Mouse (Mus musculus) hindbrain, embryonic 13.5 days (tissue): Measurements from ENCODE around the gene Iqschfp. TPM values are rescaled to one million over a fixed set of nuclear protein-coding genes. Genes with fewer than 3 reads are reported as not detected.

Experiments
- ATAC-seq: fragments of 200-750 bp; cut with Nextera tagmentation; 2 replicates; pipeline ENCODE4 v1.8.0; 2017; ENCODE audit warnings: moderate TSS enrichment; ENCODE audit not compliant: low FRiP score
- H3K27ac ChIP-seq: fragments of 300-500 bp; sonication (generic); 2 replicates; pipeline ENCODE4 v1.5.1; 2015; ENCODE audit warnings: inconsistent platforms, mild to moderate bottlenecking, moderate library complexity
- H3K27me3 ChIP-seq: fragments of 300-500 bp; sonication (generic); 2 replicates; pipeline ENCODE4 v1.6.1; 2015; ENCODE audit warnings: mild to moderate bottlenecking, inconsistent platforms
- H3K36me3 ChIP-seq: fragments of 300-500 bp; sonication (generic); 2 replicates; pipeline ENCODE4 v1.6.1; 2015; ENCODE audit warnings: mild to moderate bottlenecking, inconsistent platforms
- H3K4me1 ChIP-seq: fragments of 300-500 bp; sonication (generic); replicated peaks from 2 replicates; pipeline ENCODE4 v1.6.1; 2015; ENCODE audit warnings: inconsistent platforms
- H3K4me2 ChIP-seq: fragments of 300-500 bp; sonication (generic); 2 replicates; pipeline ENCODE4 v1.6.1; 2015; ENCODE audit warnings: inconsistent platforms, mild to moderate bottlenecking, moderate library complexity
- H3K4me3 ChIP-seq: fragments of 300-500 bp; sonication (generic); 2 replicates; pipeline ENCODE4 v1.5.1; 2015; ENCODE audit warnings: mild to moderate bottlenecking, inconsistent platforms
- H3K9ac ChIP-seq: fragments of 300-500 bp; sonication (generic); 2 replicates; pipeline ENCODE4 v1.6.1; 2015; ENCODE audit warnings: mild to moderate bottlenecking, inconsistent platforms
- H3K9me3 ChIP-seq: fragments of 300-500 bp; sonication (generic); 2 replicates; pipeline ENCODE4 v1.6.1; 2016; ENCODE audit warnings: inconsistent platforms
- WGBS: fragments of 180-500 bp; shearing (Covaris S2); methylation state at CpG from one replicate; pipeline ENCODE4 v1.1.7; 2015; 5-methylcytosine and 5-hydroxymethylcytosine counted together
- polyA plus RNA-seq: library from polyadenylated mRNA; unstranded; fragments of >200 nt; fragmentation: Nextera tagmentation; extraction: Ambion mirVana; gene quantifications from 2 replicates; pipeline ENCODE4 v1.2.1, GENCODE M21; 2015

Gene Iqschfp
- polyA plus RNA-seq, 1 experiment from 2014 or later = 3.4 TPM

DNA sequence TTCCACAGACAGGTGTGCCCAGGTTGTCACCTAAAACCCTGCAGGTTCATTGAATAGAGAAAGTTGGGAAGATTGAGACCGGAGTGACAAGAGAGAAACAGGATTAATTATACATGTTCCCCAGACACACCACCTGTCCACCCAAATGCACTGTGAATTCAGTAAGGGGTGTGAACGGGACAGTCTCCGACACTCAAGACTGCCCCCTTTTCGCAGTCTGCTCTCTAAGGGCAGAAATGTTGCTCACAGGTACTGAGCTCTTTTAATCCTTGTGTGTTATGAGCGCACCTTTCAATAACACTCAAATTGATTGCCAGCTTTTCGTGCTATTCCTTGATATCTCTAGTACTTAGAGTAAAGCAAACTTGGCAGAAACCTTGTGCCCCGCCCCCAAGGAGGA is 460.9 kb downstream of the Iqschfp start:
- Histone ChIP-seq H3K36me3 (no peaks in the 10 kb centered on the region), H3K27ac (no peak overlapping the region), H3K4me2 (no peak overlapping the region), H3K4me1 (peaks cover 12% of the 10 kb centered on the region), H3K9me3 (peaks cover 5% of the 10 kb centered on the region), H3K9ac (no peak overlapping the region), H3K27me3 (no peaks in the 10 kb centered on the region), H3K4me3 (no peak overlapping the region)
- WGBS = 92% methylated on average over 7 of the region's 7 CpGs
- ATAC-seq = no peak

GRCm38 (mm10) chr3:68353492-68353891 is 461.5 kb downstream of the Iqschfp start:
- no peak for ATAC-seq
- H3K9ac ChIP-seq = no peak overlapping the region
- WGBS = 70% methylated on average over 3 of the region's 3 CpGs

DNA sequence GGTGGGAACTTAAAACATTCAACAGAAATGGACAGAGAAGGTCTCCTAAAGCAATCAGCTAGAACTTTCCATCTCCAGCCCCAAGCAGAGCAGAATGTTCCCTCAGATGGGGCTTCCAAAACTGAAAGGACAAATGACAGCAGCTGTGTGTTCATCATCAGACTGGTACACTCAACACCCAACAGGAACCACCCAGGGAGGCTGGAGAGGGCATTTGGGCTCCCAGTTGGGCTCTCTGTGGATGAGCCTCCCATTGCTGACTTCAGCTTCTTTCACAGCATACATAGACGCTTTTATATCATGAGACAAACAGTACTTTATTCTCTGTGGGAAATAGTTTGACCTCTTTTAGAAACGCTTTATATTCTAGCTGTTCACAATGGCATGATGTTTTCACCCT is 464.5 kb downstream of the Iqschfp start:
- Histone ChIP-seq H3K9ac (no peak overlapping the region), H3K27me3 (no peaks in the 10 kb centered on the region), H3K4me3 (no peak overlapping the region), H3K4me2 (no peak overlapping the region), H3K36me3 (no peaks in the 10 kb centered on the region), H3K27ac (no peak overlapping the region), H3K4me1 (no peaks in the 10 kb centered on the region; the same call in 1 of the 2 replicates), H3K9me3 (peaks cover 5% of the 10 kb centered on the region)
- no peak for ATAC-seq
- whole genome bisulfite sequencing = 78% methylated on average over 2 of the region's 2 CpGs

More at GRCm38 (mm10) chr3:68353492-68353891, 461.5 kb downstream of the Iqschfp start:
- Histone ChIP-seq H3K36me3 (no peaks in the 10 kb centered on the region), H3K4me3 (no peak overlapping the region), H3K27me3 (no peaks in the 10 kb centered on the region), H3K27ac (no peak overlapping the region), H3K4me2 (no peak overlapping the region), H3K9me3 (peaks cover 5% of the 10 kb centered on the region), H3K4me1 (peaks cover 12% of the 10 kb centered on the region)

DNA sequence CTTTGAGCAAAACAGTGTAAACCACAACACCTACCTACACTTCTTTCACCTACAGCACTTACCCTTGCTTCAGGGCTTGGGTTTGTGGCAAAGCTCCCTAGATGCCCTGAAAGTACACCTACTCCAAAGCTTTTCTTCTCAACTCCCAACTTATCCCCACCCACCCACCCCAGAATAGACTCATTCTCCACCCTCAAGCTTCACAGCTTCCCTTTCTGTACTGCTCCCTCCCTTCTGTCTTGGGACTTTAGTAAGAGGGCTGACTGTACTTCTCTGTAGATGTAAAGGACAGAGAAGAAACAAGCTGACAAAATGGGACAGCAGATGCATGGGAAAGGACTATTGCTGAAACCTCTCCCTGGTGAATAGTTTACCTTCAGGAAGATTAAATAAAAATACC is 476.0 kb downstream of the Iqschfp start:
- Histone ChIP-seq H3K4me3 (no peak overlapping the region), H3K9ac (no peak overlapping the region), H3K9me3 (no peaks in the 10 kb centered on the region), H3K27me3 (no peaks in the 10 kb centered on the region), H3K27ac (no peak overlapping the region), H3K36me3 (no peaks in the 10 kb centered on the region), H3K4me2 (no peak overlapping the region), H3K4me1 (no peaks in the 10 kb centered on the region)
- no peak for ATAC-seq

GRCm38 (mm10) chr3:68372925-68373324 is 480.9 kb downstream of the Iqschfp start:
- Histone ChIP-seq H3K9ac (no peak overlapping the region), H3K36me3 (no peaks in the 10 kb centered on the region), H3K27ac (no peak overlapping the region), H3K9me3 (no peaks in the 10 kb centered on the region), H3K4me2 (no peak overlapping the region), H3K4me3 (no peak overlapping the region), H3K4me1 (peaks cover 13% of the 10 kb centered on the region; the same call in 1 of the 2 replicates), H3K27me3 (no peaks in the 10 kb centered on the region)
- WGBS = 83% methylated on average over 1 of the region's 1 CpGs
- no peak for ATAC-seq

- Histone ChIP-seq H3K4me3 (no peak overlapping the region), H3K4me1 (peaks cover 13% of the 10 kb centered on the region; the same call in 1 of the 2 replicates), H3K27me3 (no peaks in the 10 kb centered on the region), H3K36me3 (no peaks in the 10 kb centered on the region), H3K9ac (no peak overlapping the region; the same call in 1 of the 2 replicates), H3K27ac (no peak overlapping the region), H3K4me2 (no peak overlapping the region), H3K9me3 (no peaks in the 10 kb centered on the region)
- ATAC-seq = no peak
- 49% methylated on average over 10 of the region's 10 CpGs for WGBS
These were observed 483.1 kb downstream of the Iqschfp start for GRCm38 (mm10) chr3:68375100-68375508.

GRCm38 (mm10) chr3:68377452-68378198 is 485.6 kb downstream of the Iqschfp start:
- Histone ChIP-seq H3K27me3 (no peaks in the 10 kb centered on the region), H3K4me2 (no peak overlapping the region), H3K36me3 (no peaks in the 10 kb centered on the region), H3K9ac (no peak overlapping the region), H3K9me3 (no peaks in the 10 kb centered on the region), H3K4me1 (peaks cover 13% of the 10 kb centered on the region; the same call in 1 of the 2 replicates), H3K4me3 (no peak overlapping the region), H3K27ac (no peak overlapping the region)
- 71% methylated on average over 7 of the region's 7 CpGs for WGBS
- no peak for ATAC-seq

GRCm38 (mm10) chr3:68378799-68379198 is 486.8 kb downstream of the Iqschfp start:
- Histone ChIP-seq H3K9ac (no peak overlapping the region), H3K4me3 (no peak overlapping the region), H3K27me3 (no peaks in the 10 kb centered on the region), H3K27ac (no peak overlapping the region), H3K4me1 (peaks cover 16% of the 10 kb centered on the region), H3K9me3 (no peaks in the 10 kb centered on the region), H3K36me3 (no peaks in the 10 kb centered on the region), H3K4me2 (no peak overlapping the region)
- WGBS = 76% methylated on average over 2 of the region's 2 CpGs
- no peak for ATAC-seq

GRCm38 (mm10) chr3:68379242-68379641 is 487.2 kb downstream of the Iqschfp start:
- Histone ChIP-seq H3K9ac (no peak overlapping the region), H3K27ac (no peak overlapping the region), H3K4me3 (no peak overlapping the region), H3K4me1 (peaks cover 17% of the 10 kb centered on the region), H3K9me3 (no peaks in the 10 kb centered on the region), H3K4me2 (no peak overlapping the region), H3K36me3 (no peaks in the 10 kb centered on the region), H3K27me3 (no peaks in the 10 kb centered on the region)
- ATAC-seq = no peak
- WGBS = 56% methylated on average over 7 of the region's 7 CpGs

- Histone ChIP-seq H3K36me3 (no peaks in the 10 kb centered on the region), H3K9ac (no peak overlapping the region), H3K27me3 (no peaks in the 10 kb centered on the region), H3K4me1 (peaks cover 3% of the 10 kb centered on the region; the same call in 1 of the 2 replicates), H3K27ac (no peak overlapping the region), H3K4me3 (no peak overlapping the region), H3K9me3 (no peaks in the 10 kb centered on the region), H3K4me2 (no peak overlapping the region)
- no peak for ATAC-seq
These were observed 491.6 kb downstream of the Iqschfp start for GRCm38 (mm10) chr3:68383672-68384071.

DNA sequence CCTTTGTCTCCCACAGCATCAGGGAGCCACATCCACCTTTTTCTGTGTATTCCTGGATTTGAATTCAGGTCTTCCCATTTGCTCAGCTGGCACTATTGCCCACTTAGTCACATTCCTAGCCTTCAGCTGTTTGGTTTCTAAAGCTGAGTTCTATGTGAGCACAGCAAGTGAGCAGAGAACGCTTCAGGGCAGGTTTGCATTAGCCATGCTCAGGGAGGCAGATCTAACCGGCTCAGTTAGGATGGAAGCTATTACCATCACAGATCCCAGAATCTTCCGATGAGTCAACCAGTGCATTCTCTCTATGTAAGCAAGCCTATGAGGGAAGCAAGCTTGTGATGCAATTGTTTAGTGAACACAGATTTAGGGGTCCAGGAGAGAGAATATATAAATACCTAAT is 493.5 kb downstream of the Iqschfp start:
- H3K9ac ChIP-seq = no peak overlapping the region

DNA sequence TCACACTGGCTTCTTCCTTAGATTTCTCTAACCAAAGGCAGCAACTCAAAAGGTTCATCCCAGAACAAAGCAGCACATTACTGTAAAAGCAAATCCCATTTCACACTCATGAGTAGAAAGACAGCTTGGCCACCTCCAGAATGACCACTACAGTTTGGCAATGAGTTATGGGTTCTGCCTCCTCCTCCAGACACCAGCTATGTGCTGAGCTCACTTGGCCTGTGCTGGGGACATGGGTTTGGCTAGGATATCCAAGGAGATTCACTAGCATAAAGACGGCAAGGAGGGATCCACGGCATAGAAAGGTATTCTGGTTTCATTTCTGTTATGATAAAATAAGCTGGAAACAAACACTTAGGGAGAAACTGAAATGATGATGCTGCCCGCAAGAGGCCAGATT is 496.0 kb downstream of the Iqschfp start:
- WGBS = 92% methylated on average over 3 of the region's 3 CpGs
- Histone ChIP-seq H3K9ac (no peak overlapping the region), H3K4me3 (no peak overlapping the region), H3K9me3 (no peaks in the 10 kb centered on the region), H3K27ac (no peak overlapping the region), H3K27me3 (no peaks in the 10 kb centered on the region), H3K4me2 (no peak overlapping the region), H3K36me3 (no peaks in the 10 kb centered on the region), H3K4me1 (peaks cover 3% of the 10 kb centered on the region; the same call in 1 of the 2 replicates)
- ATAC-seq = no peak

More for the DNA sequence above, 493.5 kb downstream of the Iqschfp start:
- no peaks in the 10 kb centered on the region for H3K27me3 ChIP-seq
- H3K4me3 ChIP-seq = no peak overlapping the region
- no peak for ATAC-seq
- H3K36me3 ChIP-seq = no peaks in the 10 kb centered on the region
- H3K27ac ChIP-seq = no peak overlapping the region
- WGBS = 81% methylated on average over 3 of the region's 3 CpGs
- H3K9me3 ChIP-seq = no peaks in the 10 kb centered on the region
- no peak overlapping the region for H3K4me2 ChIP-seq
- H3K4me1 ChIP-seq = peaks cover 3% of the 10 kb centered on the region; the same call in 1 of the 2 replicates

DNA sequence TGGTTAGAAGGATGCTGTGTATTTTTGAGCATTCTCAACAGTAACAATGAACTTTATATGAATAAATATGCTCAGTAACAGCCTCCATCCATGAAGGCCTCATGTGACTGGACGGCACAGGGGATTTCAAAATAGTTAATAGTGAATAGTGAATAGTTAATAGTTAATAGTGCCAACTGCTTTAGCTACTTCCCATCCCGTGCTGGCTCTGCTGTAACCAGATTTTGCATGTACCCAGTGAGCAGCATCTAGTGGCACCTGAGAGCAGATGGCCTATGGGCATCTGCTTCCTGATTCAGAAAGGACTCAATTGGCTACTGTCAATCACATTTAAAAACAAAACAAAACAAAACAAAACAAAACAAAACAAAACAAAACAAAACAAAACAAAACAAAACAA is 501.5 kb downstream of the Iqschfp start:
- no peak for ATAC-seq
- no peaks in the 10 kb centered on the region for H3K9me3 ChIP-seq
- H3K27me3 ChIP-seq = no peaks in the 10 kb centered on the region
- WGBS = 71% methylated on average over 2 of the region's 2 CpGs
- H3K4me1 ChIP-seq = no peaks in the 10 kb centered on the region
- no peak overlapping the region for H3K4me2 ChIP-seq
- H3K9ac ChIP-seq = no peak overlapping the region
- no peak overlapping the region for H3K4me3 ChIP-seq
- no peak overlapping the region for H3K27ac ChIP-seq
- no peaks in the 10 kb centered on the region for H3K36me3 ChIP-seq
